Mouse (Mus musculus) heart, embryonic 11.5 days (tissue): ENCODE results near the gene Sgpp1. TPM values are rescaled to one million over a fixed set of nuclear protein-coding genes. Genes with fewer than 3 reads are reported as not detected.
"Not testable (repeated sequence)": the region's sequence is repeated elsewhere in the genome, so short reads cannot be mapped to it uniquely, and the experiment has no call there.

Experiments used
- ATAC-seq: fragments of 200-750 bp; cut with Nextera tagmentation; replicated peaks from 2 replicates; pipeline ENCODE4 v1.8.0; 2017; ENCODE audit warnings: moderate library complexity; ENCODE audit not compliant: insufficient number of reproducible peaks, low FRiP score, low TSS enrichment
- H3K27ac ChIP-seq: fragments of 300-500 bp; sonication (generic); 2 replicates; pipeline ENCODE4 v1.5.1; 2014; ENCODE audit warnings: mild to moderate bottlenecking, low read depth, low read length
- H3K27me3 ChIP-seq: fragments of 300-500 bp; sonication (generic); 2 replicates; pipeline ENCODE4 v1.6.1; 2014; ENCODE audit warnings: mild to moderate bottlenecking, low read length, mixed read lengths; ENCODE audit not compliant: control insufficient read depth, insufficient read depth
- H3K36me3 ChIP-seq: fragments of 300-500 bp; sonication (generic); 2 replicates; pipeline ENCODE4 v1.6.1; 2014; ENCODE audit warnings: mild to moderate bottlenecking, low read length, moderate library complexity, mixed read lengths; ENCODE audit not compliant: control insufficient read depth, insufficient read depth
- H3K4me1 ChIP-seq: fragments of 300-500 bp; sonication (generic); 2 replicates; pipeline ENCODE4 v1.6.1; 2014; ENCODE audit warnings: low read length; ENCODE audit not compliant: control insufficient read depth, insufficient read depth
- H3K4me2 ChIP-seq: fragments of 300-500 bp; sonication (generic); 2 replicates; pipeline ENCODE4 v1.6.1; 2014; ENCODE audit warnings: mild to moderate bottlenecking, moderate library complexity
- H3K4me3 ChIP-seq: fragments of 300-500 bp; sonication (generic); 2 replicates; pipeline ENCODE4 v1.5.1; 2014; ENCODE audit warnings: low read depth, low read length
- H3K9ac ChIP-seq: fragments of 300-500 bp; sonication (generic); 2 replicates; pipeline ENCODE4 v1.6.1; 2014; ENCODE audit warnings: mild to moderate bottlenecking, low read depth, low read length, moderate library complexity
- H3K9me3 ChIP-seq: fragments of 300-500 bp; sonication (generic); replicated peaks from 2 replicates; pipeline ENCODE4 v1.6.1; 2016; ENCODE audit warnings: low read length; ENCODE audit not compliant: control insufficient read depth
- WGBS: fragments of 180-500 bp; shearing (Covaris S2); extraction: QIAGEN DNeasy Blood & Tissue Kit; methylation state at CpG from one replicate; pipeline ENCODE4 v1.1.7; 2014; ENCODE audit not compliant: insufficient replicate concordance; 5-methylcytosine and 5-hydroxymethylcytosine counted together
- polyA plus RNA-seq: library from polyadenylated mRNA; unstranded; fragments of >200 nt; fragmentation: Nextera tagmentation; extraction: Ambion mirVana; gene quantifications from 2 replicates; pipeline ENCODE4 v1.2.1, GENCODE M21; 2014

The Sgpp1 gene
- polyA plus RNA-seq, 1 experiment from 2014 or later, result 17.1 TPM

DNA sequence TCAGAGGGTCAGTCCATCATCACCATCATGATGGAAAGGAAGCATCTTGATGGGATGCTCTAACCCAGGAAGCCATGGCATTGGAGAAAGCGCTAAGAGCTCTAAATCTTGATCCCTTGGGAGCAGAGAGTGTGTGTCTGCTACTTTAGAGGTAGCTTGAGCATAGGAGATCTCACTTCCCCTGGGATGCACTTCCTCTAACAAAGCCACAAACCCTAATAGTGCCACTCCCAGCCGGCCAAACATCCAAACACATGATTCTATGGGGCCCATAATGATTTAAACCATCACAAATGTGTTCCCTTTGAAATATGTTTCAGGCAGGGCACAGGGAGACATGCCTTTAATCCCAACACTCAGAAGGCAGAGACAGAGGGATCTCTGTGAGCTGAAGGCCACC lies 46.5 kb downstream of the Sgpp1 start:
- no peak overlapping the region for H3K4me2 ChIP-seq
- no peak overlapping the region for H3K9ac ChIP-seq
- no peaks in the 10 kb centered on the region for H3K36me3 ChIP-seq
- H3K27me3 ChIP-seq, result no peaks in the 10 kb centered on the region
- no peak overlapping the region for H3K27ac ChIP-seq
- WGBS, result 84% methylated on average over 2 of the region's 2 CpGs
- ATAC-seq, result no peak
- 0 out of 2 replicates have a peak, but pooled peaks cover 2% of the 10 kb centered on the region for H3K9me3 ChIP-seq
- H3K4me1 ChIP-seq, result no peaks in the 10 kb centered on the region
- no peak overlapping the region for H3K4me3 ChIP-seq

DNA sequence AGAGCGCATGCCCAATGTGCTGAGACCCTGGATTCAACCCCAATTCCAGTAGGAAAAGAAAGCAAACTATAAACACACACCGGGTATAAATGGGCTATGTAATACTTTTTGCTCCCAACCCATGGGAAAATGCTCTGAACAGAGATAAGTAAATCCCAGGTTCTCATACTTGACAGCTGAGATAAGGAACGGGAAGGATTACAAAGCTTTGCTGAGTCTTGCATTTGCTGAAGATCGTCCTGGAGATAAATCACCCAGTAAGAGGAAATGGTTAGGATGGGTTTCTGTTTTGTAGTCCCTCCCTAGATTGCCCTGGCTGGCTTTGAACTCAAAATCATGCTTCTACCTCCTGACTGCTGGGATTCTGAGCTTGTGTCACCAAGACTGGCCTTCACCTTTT lies 48.2 kb downstream of the Sgpp1 start:
- Histone ChIP-seq H3K36me3 (no peaks in the 10 kb centered on the region), H3K9me3 (0 out of 2 replicates have a peak, but pooled peaks cover 2% of the 10 kb centered on the region), H3K4me1 (no peaks in the 10 kb centered on the region), H3K4me2 (no peak overlapping the region), H3K4me3 (no peak overlapping the region), H3K27ac (no peak overlapping the region), H3K27me3 (no peaks in the 10 kb centered on the region), H3K9ac (no peak overlapping the region)
- no peak for ATAC-seq
- WGBS, result 31% methylated on average over 4 of the region's 4 CpGs

- WGBS, result 88% methylated on average over 4 of the region's 4 CpGs
- H3K4me1 ChIP-seq, H3K36me3 ChIP-seq, H3K9me3 ChIP-seq, H3K27ac ChIP-seq, ATAC-seq, H3K4me3 ChIP-seq, H3K27me3 ChIP-seq, H3K4me2 ChIP-seq, H3K9ac ChIP-seq: not testable (repeated sequence)
Observed at GRCm38 (mm10) chr12:75684026-75684425, 51.5 kb downstream of the Sgpp1 start.

- no peak overlapping the region for H3K9ac ChIP-seq
- H3K4me3 ChIP-seq, result no peak overlapping the region
- H3K27me3 ChIP-seq, result no peaks in the 10 kb centered on the region
- no peak overlapping the region for H3K4me2 ChIP-seq
- no peak overlapping the region for H3K27ac ChIP-seq
- no peaks in the 10 kb centered on the region for H3K9me3 ChIP-seq
- no peaks in the 10 kb centered on the region for H3K36me3 ChIP-seq
- 88% methylated on average over 4 of the region's 4 CpGs for WGBS
- no peaks in the 10 kb centered on the region for H3K4me1 ChIP-seq
- no peak for ATAC-seq
Observed at GRCm38 (mm10) chr12:75683598-75683997, 51.9 kb downstream of the Sgpp1 start.

DNA sequence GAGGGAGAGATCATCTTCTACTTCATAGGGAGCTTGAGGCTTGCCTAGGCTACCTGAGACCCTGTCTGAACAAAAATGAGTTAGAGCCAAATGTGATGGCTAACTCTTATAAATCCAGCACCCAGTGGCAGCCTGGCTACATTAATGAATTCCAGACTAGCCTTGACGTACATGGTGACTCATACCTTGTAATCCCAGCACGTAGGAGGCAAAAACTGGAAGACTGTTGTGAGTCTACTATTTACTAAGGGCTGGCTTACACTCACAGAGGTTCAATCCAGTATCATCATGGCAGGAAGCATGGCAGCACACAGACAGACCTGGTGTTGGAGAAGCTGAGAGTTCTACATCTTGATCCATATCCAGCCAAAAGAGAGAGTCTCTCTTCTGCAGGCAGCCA lies 52.7 kb downstream of the Sgpp1 start:
- Histone ChIP-seq H3K27me3 (no peaks in the 10 kb centered on the region), H3K9ac (no peak overlapping the region), H3K4me2 (no peak overlapping the region), H3K36me3 (no peaks in the 10 kb centered on the region), H3K9me3 (no peaks in the 10 kb centered on the region), H3K4me1 (no peaks in the 10 kb centered on the region), H3K27ac (no peak overlapping the region), H3K4me3 (no peak overlapping the region)
- ATAC-seq, result no peak
- WGBS, result 83% methylated on average over 2 of the region's 2 CpGs

GRCm38 (mm10) chr12:75681101-75681500 lies 54.4 kb downstream of the Sgpp1 start:
- H3K4me2 ChIP-seq, result no peak overlapping the region
- 76% methylated on average over 4 of the region's 4 CpGs for WGBS
- no peak overlapping the region for H3K9ac ChIP-seq
- H3K27me3 ChIP-seq, result no peaks in the 10 kb centered on the region
- no peak overlapping the region for H3K4me3 ChIP-seq
- ATAC-seq, result no peak
- H3K36me3 ChIP-seq, result no peaks in the 10 kb centered on the region
- no peak overlapping the region for H3K27ac ChIP-seq
- H3K4me1 ChIP-seq, result no peaks in the 10 kb centered on the region
- no peaks in the 10 kb centered on the region for H3K9me3 ChIP-seq

- Histone ChIP-seq H3K27ac (no peak overlapping the region), H3K36me3 (no peaks in the 10 kb centered on the region), H3K27me3 (no peaks in the 10 kb centered on the region), H3K4me2 (no peak overlapping the region), H3K4me1 (no peaks in the 10 kb centered on the region), H3K9ac (no peak overlapping the region), H3K4me3 (no peak overlapping the region), H3K9me3 (no peaks in the 10 kb centered on the region)
- ATAC-seq, result no peak
- 89% methylated on average over 4 of the region's 4 CpGs for WGBS
Observed at GRCm38 (mm10) chr12:75678393-75678792, 57.1 kb downstream of the Sgpp1 start.

- Histone ChIP-seq H3K9me3 (no peaks in the 10 kb centered on the region), H3K4me1 (peaks cover 9% of the 10 kb centered on the region), H3K27ac (no peak overlapping the region), H3K9ac (no peak overlapping the region), H3K27me3 (no peaks in the 10 kb centered on the region), H3K36me3 (no peaks in the 10 kb centered on the region), H3K4me3 (no peak overlapping the region), H3K4me2 (no peak overlapping the region)
- ATAC-seq, result no peak
- WGBS, result 89% methylated on average over 4 of the region's 4 CpGs
Observed at GRCm38 (mm10) chr12:75672630-75673029, 62.9 kb downstream of the Sgpp1 start.

DNA sequence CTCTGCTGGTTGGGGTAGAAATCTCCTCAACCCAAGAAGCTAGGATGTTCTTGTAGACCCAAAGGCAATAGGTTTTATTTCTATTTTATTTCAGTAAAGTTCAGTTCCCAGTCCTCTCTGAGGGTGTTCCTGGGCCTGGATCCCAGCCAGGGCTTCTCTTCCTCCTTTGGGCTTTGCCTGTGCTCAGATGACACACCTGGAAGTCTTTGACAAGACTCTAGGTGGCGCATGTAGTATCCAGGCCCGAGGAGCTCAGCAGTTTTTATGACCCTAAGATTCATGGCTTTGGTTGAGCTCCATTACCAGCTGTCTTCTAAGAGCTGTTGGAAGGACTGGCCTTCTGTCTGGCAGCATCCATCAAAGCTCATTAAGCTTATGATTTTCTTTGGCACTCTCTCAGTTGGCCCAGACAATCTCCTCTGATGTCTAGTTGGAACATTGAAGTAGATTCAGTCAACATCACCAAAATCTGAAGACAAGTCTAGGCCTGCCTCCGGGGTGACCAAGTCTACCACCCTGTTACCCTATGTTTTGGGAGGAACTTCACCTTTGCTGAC lies 63.7 kb downstream of the Sgpp1 start:
- no peaks in the 10 kb centered on the region for H3K9me3 ChIP-seq
- H3K27ac ChIP-seq, result no peak overlapping the region
- H3K4me2 ChIP-seq, result no peak overlapping the region
- peaks cover 9% of the 10 kb centered on the region for H3K4me1 ChIP-seq
- no peak for ATAC-seq
- H3K27me3 ChIP-seq, result no peaks in the 10 kb centered on the region
- H3K9ac ChIP-seq, result no peak overlapping the region
- no peak overlapping the region for H3K4me3 ChIP-seq
- no peaks in the 10 kb centered on the region for H3K36me3 ChIP-seq
- 86% methylated on average over 3 of the region's 3 CpGs for WGBS
